Mouse (Mus musculus): ENCODE results near the gene Nav2. TPM values are rescaled to one million over a fixed set of nuclear protein-coding genes. Genes with fewer than 3 reads are reported as not detected.

Gene Nav2
- polyA plus RNA-seq, 1 experiment from 2014 or later: 34.9 TPM

- no peak overlapping the region for H3K4me2 ChIP-seq (ENCODE audit: low read length)
- no peaks in the 10 kb centered on the region for H3K9me3 ChIP-seq (ENCODE audit: control insufficient read depth, low read length)
- no peak overlapping the region for H3K9ac ChIP-seq (ENCODE audit: low read length)
- no peaks in the 10 kb centered on the region for H3K36me3 ChIP-seq (ENCODE audit: control insufficient read depth, insufficient read depth, low read length)
- H3K4me1 ChIP-seq (ENCODE audit: control insufficient read depth in 2 of 2, insufficient read depth in 2 of 2, low read length in 2 of 2): peaks cover 23 to 26% of the 10 kb centered on the region in 2 experiments
- no peak overlapping the region for H3K4me3 ChIP-seq (ENCODE audit: control insufficient read depth in 1 of 2, insufficient read depth in 1 of 2, low read depth in 1 of 2, low read length in 2 of 2)
- H3K27ac ChIP-seq (replicated peaks in 1 of 2; ENCODE audit: control insufficient read depth in 1 of 2, insufficient read depth in 1 of 2, low read depth in 2 of 2, low read length in 2 of 2): no peak overlapping the region
- H3K27me3 ChIP-seq (ENCODE audit: control insufficient read depth, insufficient read depth, low read length): no peaks in the 10 kb centered on the region; the same call in 1 of the 2 replicates
- no peak for ATAC-seq (ENCODE audit: insufficient number of reproducible peaks, insufficient read depth, low FRiP score, low read depth)
- WGBS: 85% methylated on average over 7 of the region's 7 CpGs
Measured at GRCm38 (mm10) chr7:49143966-49144365, 235.4 kb downstream of the Nav2 start.

GRCm38 (mm10) chr7:49145749-49146670, 237.5 kb downstream of the Nav2 start:
- Histone ChIP-seq H3K4me2 (ENCODE audit: low read length) (peak overlapping the region; percentile 25), H3K36me3 (ENCODE audit: control insufficient read depth, insufficient read depth, low read length) (no peaks in the 10 kb centered on the region), H3K9me3 (ENCODE audit: control insufficient read depth, low read length) (no peaks in the 10 kb centered on the region; the same call in 1 of the 2 replicates), H3K4me3 (ENCODE audit: control insufficient read depth in 1 of 2, insufficient read depth in 1 of 2, low read depth in 1 of 2, low read length in 2 of 2) (no peak overlapping the region), H3K27ac (replicated peaks in 1 of 2; ENCODE audit: control insufficient read depth in 1 of 2, insufficient read depth in 1 of 2, low read depth in 2 of 2, low read length in 2 of 2) (peak overlapping the region; percentile 87 to 91), H3K9ac (ENCODE audit: low read length) (peak overlapping the region; percentile 25; the same call in 1 of the 2 replicates), H3K4me1 (ENCODE audit: control insufficient read depth in 2 of 2, insufficient read depth in 2 of 2, low read length in 2 of 2) (peaks cover 23 to 26% of the 10 kb centered on the region in 2 experiments), H3K27me3 (ENCODE audit: control insufficient read depth, insufficient read depth, low read length) (no peaks in the 10 kb centered on the region; the same call in 1 of the 2 replicates)
- 13% methylated on average over 22 of the region's 22 CpGs for WGBS
- peak; percentile 94 for ATAC-seq (ENCODE audit: insufficient number of reproducible peaks, insufficient read depth, low FRiP score, low read depth)

GRCm38 (mm10) chr7:49152297-49152696, 243.8 kb downstream of the Nav2 start:
- peak; percentile 24; the same call in 1 of the 2 replicates for ATAC-seq (ENCODE audit: insufficient number of reproducible peaks, insufficient read depth, low FRiP score, low read depth)
- Histone ChIP-seq H3K9ac (ENCODE audit: low read length) (peak overlapping the region; percentile 10; the same call in 1 of the 2 replicates), H3K9me3 (ENCODE audit: control insufficient read depth, low read length) (peaks cover 4% of the 10 kb centered on the region), H3K4me3 (ENCODE audit: control insufficient read depth in 1 of 2, insufficient read depth in 1 of 2, low read depth in 1 of 2, low read length in 2 of 2) (no peak overlapping the region), H3K4me2 (ENCODE audit: low read length) (0 out of 2 replicates have a peak overlapping the region, but pooled peaks have one; percentile 3), H3K27ac (replicated peaks in 1 of 2; ENCODE audit: control insufficient read depth in 1 of 2, insufficient read depth in 1 of 2, low read depth in 2 of 2, low read length in 2 of 2) (peak overlapping the region; percentile 21 to 25; a peak in 3 of 4 replicates), H3K36me3 (ENCODE audit: control insufficient read depth, insufficient read depth, low read length) (no peaks in the 10 kb centered on the region), H3K4me1 (ENCODE audit: control insufficient read depth in 2 of 2, insufficient read depth in 2 of 2, low read length in 2 of 2) (peaks cover 11 to 13% of the 10 kb centered on the region in 2 experiments), H3K27me3 (ENCODE audit: control insufficient read depth, insufficient read depth, low read length) (no peaks in the 10 kb centered on the region)
- 35% methylated on average over 5 of the region's 5 CpGs for WGBS

- Histone ChIP-seq H3K36me3 (ENCODE audit: control insufficient read depth, insufficient read depth, low read length) (no peaks in the 10 kb centered on the region), H3K27ac (replicated peaks in 1 of 2; ENCODE audit: control insufficient read depth in 1 of 2, insufficient read depth in 1 of 2, low read depth in 2 of 2, low read length in 2 of 2) (peak overlapping the region; percentile 21 to 25; a peak in 3 of 4 replicates)
- no peak for ATAC-seq (ENCODE audit: insufficient number of reproducible peaks, insufficient read depth, low FRiP score, low read depth)
Measured at GRCm38 (mm10) chr7:49152713-49153112, 244.2 kb downstream of the Nav2 start.

GRCm38 (mm10) chr7:49158641-49159381, 250.3 kb downstream of the Nav2 start:
- H3K4me3 ChIP-seq (ENCODE audit: control insufficient read depth in 1 of 2, insufficient read depth in 1 of 2, low read depth in 1 of 2, low read length in 2 of 2): no peak overlapping the region
- H3K36me3 ChIP-seq (ENCODE audit: control insufficient read depth, insufficient read depth, low read length): no peaks in the 10 kb centered on the region
- no peaks in the 10 kb centered on the region for H3K27me3 ChIP-seq (ENCODE audit: control insufficient read depth, insufficient read depth, low read length)
- WGBS: 11% methylated on average over 12 of the region's 12 CpGs
- H3K9ac ChIP-seq (ENCODE audit: low read length): peak overlapping the region; percentile 26; the same call in 1 of the 2 replicates
- H3K9me3 ChIP-seq (ENCODE audit: control insufficient read depth, low read length): peaks cover 4% of the 10 kb centered on the region
- peak; percentile 48; the same call in 1 of the 2 replicates for ATAC-seq (ENCODE audit: insufficient number of reproducible peaks, insufficient read depth, low FRiP score, low read depth)
- peaks cover 37 to 50% of the 10 kb centered on the region in 2 experiments for H3K4me1 ChIP-seq (ENCODE audit: control insufficient read depth in 2 of 2, insufficient read depth in 2 of 2, low read length in 2 of 2)
- H3K4me2 ChIP-seq (ENCODE audit: low read length): peak overlapping the region; percentile 24; the same call in 1 of the 2 replicates
- H3K27ac ChIP-seq (replicated peaks in 1 of 2; ENCODE audit: control insufficient read depth in 1 of 2, insufficient read depth in 1 of 2, low read depth in 2 of 2, low read length in 2 of 2): peak overlapping the region; percentile 84 to 91

More at GRCm38 (mm10) chr7:49152713-49153112, 244.2 kb downstream of the Nav2 start:
- WGBS: 58% methylated on average over 9 of the region's 9 CpGs
- Histone ChIP-seq H3K9ac (ENCODE audit: low read length) (0 out of 2 replicates have a peak overlapping the region, but pooled peaks have one; percentile 10), H3K9me3 (ENCODE audit: control insufficient read depth, low read length) (peaks cover 4% of the 10 kb centered on the region), H3K4me3 (ENCODE audit: control insufficient read depth in 1 of 2, insufficient read depth in 1 of 2, low read depth in 1 of 2, low read length in 2 of 2) (no peak overlapping the region), H3K27me3 (ENCODE audit: control insufficient read depth, insufficient read depth, low read length) (no peaks in the 10 kb centered on the region), H3K4me2 (ENCODE audit: low read length) (no peak overlapping the region), H3K4me1 (ENCODE audit: control insufficient read depth in 2 of 2, insufficient read depth in 2 of 2, low read length in 2 of 2) (peaks cover 9 to 11% of the 10 kb centered on the region in 2 experiments)

GRCm38 (mm10) chr7:49159646-49160555, 251.4 kb downstream of the Nav2 start:
- H3K4me1 ChIP-seq (ENCODE audit: control insufficient read depth in 2 of 2, insufficient read depth in 2 of 2, low read length in 2 of 2): peaks cover 37 to 56% of the 10 kb centered on the region in 2 experiments
- H3K27me3 ChIP-seq (ENCODE audit: control insufficient read depth, insufficient read depth, low read length): no peaks in the 10 kb centered on the region
- ATAC-seq (ENCODE audit: insufficient number of reproducible peaks, insufficient read depth, low FRiP score, low read depth): 0 out of 2 replicates have a peak, but pooled peaks have one; percentile 9
- H3K36me3 ChIP-seq (ENCODE audit: control insufficient read depth, insufficient read depth, low read length): no peaks in the 10 kb centered on the region
- H3K27ac ChIP-seq (replicated peaks in 1 of 2; ENCODE audit: control insufficient read depth in 1 of 2, insufficient read depth in 1 of 2, low read depth in 2 of 2, low read length in 2 of 2): peak overlapping the region; percentile 84 to 91
- H3K9me3 ChIP-seq (ENCODE audit: control insufficient read depth, low read length): peaks cover 4% of the 10 kb centered on the region
- no peak overlapping the region; the same call in 1 of the 2 replicates for H3K4me2 ChIP-seq (ENCODE audit: low read length)
- no peak overlapping the region for H3K4me3 ChIP-seq (ENCODE audit: control insufficient read depth in 1 of 2, insufficient read depth in 1 of 2, low read depth in 1 of 2, low read length in 2 of 2)
- WGBS: 73% methylated on average over 18 of the region's 18 CpGs
- H3K9ac ChIP-seq (ENCODE audit: low read length): 0 out of 2 replicates have a peak overlapping the region, but pooled peaks have one; percentile 3
